Mouse (Mus musculus) ES-Bruce4 (cell line): ENCODE measurements around the gene Tfam.
A peak's percentile ranks its signal among the peaks of the same experiment; 100 is the strongest.

Experiments used
- CTCF ChIP-seq: IDR thresholded peaks from one replicate; pipeline ENCODE4 v1.8.1; 2011; ENCODE audit warnings: low read depth, low read length
- POLR2A ChIP-seq: IDR thresholded peaks from one replicate; pipeline ENCODE4 v1.8.1; 2011; ENCODE audit warnings: low read length; ENCODE audit not compliant: insufficient read depth

DNA sequence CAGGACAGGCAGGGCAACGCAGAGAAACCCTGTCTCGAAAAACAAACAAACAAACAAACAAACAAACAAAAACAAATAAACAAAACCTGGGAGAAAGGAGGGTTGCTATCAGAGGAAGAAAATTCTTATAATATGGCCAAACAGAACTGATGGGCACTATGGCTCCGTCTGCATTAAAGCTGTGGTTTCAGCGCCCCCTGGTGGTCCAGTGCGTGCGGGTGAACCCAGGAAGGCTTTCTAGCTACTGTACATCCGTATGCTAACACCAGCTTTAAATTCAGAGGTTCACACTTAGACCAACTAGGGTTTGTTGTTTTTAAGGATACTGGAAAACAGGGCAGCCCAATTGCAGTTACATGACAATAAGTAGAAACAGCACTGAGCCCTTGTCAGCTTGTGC is 12.2 kb downstream of the Tfam start:
- peak; percentile 92 for TF ChIP-seq CTCF
- TF ChIP-seq POLR2A: no peak
